Mouse (Mus musculus) liver, postnatal 0 days (tissue): ENCODE measurements around the gene Ube2d1.

Source experiments
- CTCF ChIP-seq: sonication (generic); IDR thresholded peaks from 2 replicates; pipeline ENCODE4 v1.5.1; 2016; ENCODE audit warnings: antibody characterized with exemption, low read depth
- EP300 ChIP-seq: IDR thresholded peaks from 2 replicates; pipeline ENCODE4 v1.6.1; 2016; ENCODE audit warnings: antibody characterized with exemption, low read depth, mild to moderate bottlenecking

DNA sequence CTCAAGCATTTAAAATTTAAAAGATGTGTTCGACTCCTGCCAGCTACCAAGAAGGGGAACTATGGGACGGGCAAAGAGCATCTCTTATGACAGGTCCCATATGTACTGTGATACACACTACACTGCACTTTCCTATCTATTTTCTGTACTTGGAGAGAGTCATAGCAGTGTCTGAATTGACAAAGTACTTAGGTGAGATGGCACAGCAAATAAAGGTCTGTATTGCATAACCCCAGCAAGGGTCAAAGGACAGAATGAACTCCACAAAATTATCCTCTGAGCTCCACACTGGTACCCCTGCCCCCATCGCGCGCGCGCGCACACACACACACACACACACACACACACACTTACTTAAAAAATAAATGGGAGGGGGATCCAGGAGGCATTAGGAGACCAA lies 51.0 kb downstream of the Ube2d1 start:
- TF ChIP-seq CTCF (no peak), EP300 (no peak)
